Mouse (Mus musculus): ENCODE data around the gene Snx17.

DNA sequence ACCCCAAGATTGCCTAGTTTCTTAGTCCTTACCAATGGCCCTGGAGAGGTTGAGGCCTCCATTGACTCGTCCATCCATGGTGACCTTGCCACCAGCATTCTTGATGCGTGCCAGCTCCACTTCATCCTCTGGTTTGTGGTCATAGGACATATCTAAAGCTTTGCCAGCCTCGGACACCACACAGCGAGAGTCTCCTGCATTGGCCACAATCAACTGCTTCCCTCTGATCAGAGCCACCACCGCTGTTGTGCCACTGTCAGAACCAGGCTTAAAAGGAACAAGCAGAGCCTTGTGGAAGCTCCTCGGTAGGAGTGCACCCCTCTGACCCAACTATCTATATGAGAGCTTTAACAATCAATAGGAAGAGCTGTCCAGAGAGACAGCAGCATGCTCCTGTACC, 11.4 kb downstream of the Snx17 start:
- no peak for TF ChIP-seq CTCF (IDR thresholded peaks at IDR 0.05; ENCODE audit: control insufficient read depth, insufficient read depth, insufficient replicate concordance, low read depth, low read length)
- TF ChIP-seq POLR2A (IDR thresholded peaks at IDR 0.05; ENCODE audit: control insufficient read depth, low read depth, low read length) = no peak
